Mouse (Mus musculus) kidney, embryonic 14.5 days (tissue): Measurements from ENCODE around the gene Olfr1453. TPM values are rescaled to one million over a fixed set of nuclear protein-coding genes. Genes with fewer than 3 reads are reported as not detected.
"Not testable (repeated sequence)": the region's sequence is repeated elsewhere in the genome, so short reads cannot be mapped to it uniquely, and the experiment has no call there.

ENCODE experiments used
- ATAC-seq: fragments of 200-750 bp; cut with Nextera tagmentation; 2 replicates; pipeline ENCODE4 v1.8.0; 2017; ENCODE audit warnings: moderate number of reproducible peaks, mild to moderate bottlenecking, moderate TSS enrichment, moderate library complexity; ENCODE audit not compliant: low FRiP score, low TSS enrichment
- H3K27ac ChIP-seq: fragments of 300-500 bp; sonication (generic); 2 replicates; pipeline ENCODE4 v1.5.1; 2014; ENCODE audit warnings: low read depth, mild to moderate bottlenecking, low read length, moderate library complexity, mixed read lengths
- H3K27me3 ChIP-seq: fragments of 300-500 bp; sonication (generic); 2 replicates; pipeline ENCODE4 v1.6.1; 2014; ENCODE audit warnings: mild to moderate bottlenecking, low read length; ENCODE audit not compliant: control insufficient read depth, insufficient read depth
- H3K36me3 ChIP-seq: fragments of 300-500 bp; sonication (generic); 2 replicates; pipeline ENCODE4 v1.6.1; 2014; ENCODE audit warnings: low read length, mixed read lengths; ENCODE audit not compliant: control insufficient read depth, insufficient read depth
- H3K4me1 ChIP-seq: fragments of 300-500 bp; sonication (generic); 2 replicates; pipeline ENCODE4 v1.6.1; 2014; ENCODE audit warnings: low read length, mixed read lengths; ENCODE audit not compliant: control insufficient read depth, insufficient read depth
- H3K4me2 ChIP-seq: fragments of 300-500 bp; sonication (generic); replicated peaks from 2 replicates; pipeline ENCODE4 v1.6.1; 2014; ENCODE audit warnings: low read depth, mild to moderate bottlenecking, low read length
- H3K4me3 ChIP-seq: fragments of 300-500 bp; sonication (generic); 2 replicates; pipeline ENCODE4 v1.5.1; 2014; ENCODE audit warnings: mild to moderate bottlenecking, low read length
- H3K9ac ChIP-seq: fragments of 300-500 bp; sonication (generic); 2 replicates; pipeline ENCODE4 v1.6.1; 2014; ENCODE audit warnings: low read depth, mild to moderate bottlenecking, low read length, moderate library complexity
- H3K9me3 ChIP-seq: fragments of 300-500 bp; sonication (generic); 2 replicates; pipeline ENCODE4 v1.6.1; 2016; ENCODE audit warnings: low read length; ENCODE audit not compliant: control insufficient read depth
- WGBS: fragments of 180-500 bp; shearing (Covaris S2); extraction: QIAGEN DNeasy Blood & Tissue Kit; methylation state at CpG from one replicate; pipeline ENCODE4 v1.1.7; 2014; 5-methylcytosine and 5-hydroxymethylcytosine counted together
- polyA plus RNA-seq: library from polyadenylated mRNA; unstranded; fragments of >200 nt; fragmentation: Nextera tagmentation; extraction: Ambion mirVana; gene quantifications from 2 replicates; pipeline ENCODE4 v1.2.1, GENCODE M21; 2014

The Olfr1453 gene
- polyA plus RNA-seq = not detected in 2 replicates

DNA sequence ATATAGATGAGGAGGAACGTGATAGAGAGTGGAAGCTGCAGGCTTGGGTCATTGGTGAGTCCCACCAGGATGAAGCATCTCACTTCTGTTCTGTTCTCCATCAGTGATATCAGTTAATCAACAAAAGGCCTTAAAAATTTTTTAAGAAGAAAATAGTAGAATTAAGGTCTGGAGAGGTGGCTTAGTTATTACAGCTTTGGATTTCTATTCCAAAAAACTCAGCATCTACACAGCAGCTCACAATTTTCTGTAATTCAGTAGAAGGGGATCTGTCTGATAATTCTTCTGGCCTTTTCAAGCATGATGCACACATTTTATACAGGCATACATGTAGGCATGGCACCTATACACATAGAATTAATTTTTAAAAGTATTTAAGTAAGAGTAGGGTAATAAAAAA lies at the start of gene Olfr1453:
Gene Olfr1453, minus strand, starts transcription at position 101 of the 400 bp plus-strand sequence.
- H3K9ac ChIP-seq = no peak within 1 kb of the TSS
- no peaks in the 10 kb centered on the region for H3K4me1 ChIP-seq
- H3K9me3 ChIP-seq = no peaks in the 10 kb centered on the region
- H3K36me3 ChIP-seq = no peaks in the 10 kb centered on the region
- H3K27ac ChIP-seq = no peak within 1 kb of the TSS
- H3K4me3 ChIP-seq = no peak within 1 kb of the TSS
- 63% methylated on average over 1 of the region's 1 CpGs for WGBS
- no peak within 1 kb of the TSS for H3K4me2 ChIP-seq
- no peaks in the 10 kb centered on the region for H3K27me3 ChIP-seq
- ATAC-seq = no peak

- WGBS = 74% methylated on average over 2 of the region's 2 CpGs
- ATAC-seq = no peak
- Histone ChIP-seq H3K27me3 (no peaks in the 10 kb centered on the region), H3K9ac (no peak within 1 kb of the TSS), H3K4me1 (no peaks in the 10 kb centered on the region), H3K4me2 (no peak within 1 kb of the TSS), H3K9me3 (no peaks in the 10 kb centered on the region; the same call in 1 of the 2 replicates), H3K4me3 (no peak within 1 kb of the TSS), H3K36me3 (no peaks in the 10 kb centered on the region), H3K27ac (no peak within 1 kb of the TSS)
Measured at GRCm38 (mm10) chr19:13060310-13060709, 32.2 kb upstream of the Olfr1453 start, which contains the start of gene Olfr1454. Olfr1454 (plus strand) TSS chr19:13060610.

GRCm38 (mm10) chr19:12994714-12995113 lies 33.4 kb downstream of the Olfr1453 start, which contains the start of gene Olfr1451:
Olfr1451 (plus strand) TSS chr19:12995014.
- whole genome bisulfite sequencing = 77% methylated on average over 2 of the region's 2 CpGs
- H3K27ac ChIP-seq = no peak within 1 kb of the TSS

GRCm38 (mm10) chr19:12992316-12992715 lies 35.8 kb downstream of the Olfr1453 start:
- not testable (repeated sequence) for H3K4me2 ChIP-seq, H3K9ac ChIP-seq, H3K4me3 ChIP-seq, H3K27ac ChIP-seq, H3K27me3 ChIP-seq, H3K36me3 ChIP-seq, ATAC-seq, H3K9me3 ChIP-seq, H3K4me1 ChIP-seq
- 98% methylated on average over 4 of the region's 4 CpGs for WGBS

More at GRCm38 (mm10) chr19:12994714-12995113, 33.4 kb downstream of the Olfr1453 start, which contains the start of gene Olfr1451:
- Histone ChIP-seq H3K9ac (no peak within 1 kb of the TSS), H3K27me3 (no peaks in the 10 kb centered on the region), H3K4me3 (no peak within 1 kb of the TSS), H3K4me1 (no peaks in the 10 kb centered on the region), H3K4me2 (no peak within 1 kb of the TSS), H3K9me3 (no peaks in the 10 kb centered on the region; the same call in 1 of the 2 replicates), H3K36me3 (no peaks in the 10 kb centered on the region)
- ATAC-seq = no peak

Other genes with a start within 250 kb of the Olfr1453 start
- gene Zfp91, start 232.2 kb downstream of the Olfr1453 start, polyA plus RNA-seq = 14.6 and 18.1 TPM in 2 replicates
- 0.97 and 1.6 TPM in 2 replicates for gene Lpxn, start 232.1 kb downstream of the Olfr1453 start, polyA plus RNA-seq
- not detected in 2 replicates for gene Gm5244, start 181.6 kb downstream of the Olfr1453 start, polyA plus RNA-seq
- not detected in 2 replicates for gene Olfr1444, start 171.0 kb downstream of the Olfr1453 start, polyA plus RNA-seq
- gene Olfr1445, start 144.5 kb downstream of the Olfr1453 start, polyA plus RNA-seq = not detected in 2 replicates
- gene Olfr1446, start 134.8 kb downstream of the Olfr1453 start, polyA plus RNA-seq = not detected in 2 replicates
- not detected in 2 replicates for gene Olfr1447, start 124.6 kb downstream of the Olfr1453 start, polyA plus RNA-seq
- gene Olfr1448, start 103.9 kb downstream of the Olfr1453 start, polyA plus RNA-seq = not detected in 2 replicates
- not detected in 2 replicates for gene Olfr1449, start 97.5 kb downstream of the Olfr1453 start, polyA plus RNA-seq
- gene Olfr1450, start 78.1 kb downstream of the Olfr1453 start, polyA plus RNA-seq = not detected in 2 replicates
- gene Olfr1451, start 33.3 kb downstream of the Olfr1453 start, polyA plus RNA-seq = not detected in 2 replicates
- gene Olfr1454, start 32.3 kb upstream of the Olfr1453 start, polyA plus RNA-seq = not detected in 2 replicates
- gene Olfr1457, start 69.6 kb upstream of the Olfr1453 start, polyA plus RNA-seq = not detected in 2 replicates
- gene Olfr1458, start 78.4 kb upstream of the Olfr1453 start, polyA plus RNA-seq = not detected in 2 replicates
- not detected in 2 replicates for gene Olfr1459, start 121.2 kb upstream of the Olfr1453 start, polyA plus RNA-seq
- gene Olfr1461, start 134.7 kb upstream of the Olfr1453 start, polyA plus RNA-seq = not detected in 2 replicates
- gene Olfr1462, start 157.4 kb upstream of the Olfr1453 start, polyA plus RNA-seq = not detected in 2 replicates
- not detected in 2 replicates for gene Olfr1463, start 203.0 kb upstream of the Olfr1453 start, polyA plus RNA-seq